Mouse (Mus musculus) large intestine, adult 2 months (tissue): ENCODE measurements at regions not wholly inside any gene's neighbourhood (a gene's known extent, or its start where the extent isn't known, plus 50 kb on each side); places are given as distances from the start of the nearest gene placed in this dataset.
"Not testable (repeated sequence)": the region's sequence is repeated elsewhere in the genome, so short reads cannot be mapped to it uniquely, and the experiment has no call there.

Experiments used
- DNase-seq: peaks from one replicate; pipeline ENCODE4 v3.0.0-alpha.2; 2012; ENCODE audit warnings: low read depth, low spot score
- WGBS: fragments of 180-500 bp; shearing (Covaris S2); methylation state at CpG from one replicate; pipeline ENCODE4 v1.1.7; 2018; 5-methylcytosine and 5-hydroxymethylcytosine counted together

DNA sequence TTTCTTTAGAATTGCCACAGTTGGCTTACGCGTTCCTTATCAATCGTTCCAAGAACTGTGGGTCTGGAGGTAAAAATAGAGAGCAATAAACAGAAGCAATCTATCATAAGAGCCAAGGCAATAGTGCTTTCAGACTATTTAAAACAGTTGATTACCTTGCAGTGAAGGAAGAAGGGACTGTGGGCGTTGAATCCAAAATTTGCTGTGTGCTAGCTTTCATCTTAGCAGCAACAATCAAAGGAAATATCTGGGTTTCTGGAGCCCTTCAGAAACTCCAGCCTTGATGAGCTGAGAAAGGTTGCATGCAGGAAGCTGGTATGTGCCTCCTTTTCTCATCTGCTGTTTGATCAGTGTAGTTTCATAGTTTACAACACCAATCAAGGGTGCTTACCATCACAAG is 136.1 kb upstream of the Thrb start:
- WGBS, result 53% methylated on average over 4 of the region's 4 CpGs

DNA sequence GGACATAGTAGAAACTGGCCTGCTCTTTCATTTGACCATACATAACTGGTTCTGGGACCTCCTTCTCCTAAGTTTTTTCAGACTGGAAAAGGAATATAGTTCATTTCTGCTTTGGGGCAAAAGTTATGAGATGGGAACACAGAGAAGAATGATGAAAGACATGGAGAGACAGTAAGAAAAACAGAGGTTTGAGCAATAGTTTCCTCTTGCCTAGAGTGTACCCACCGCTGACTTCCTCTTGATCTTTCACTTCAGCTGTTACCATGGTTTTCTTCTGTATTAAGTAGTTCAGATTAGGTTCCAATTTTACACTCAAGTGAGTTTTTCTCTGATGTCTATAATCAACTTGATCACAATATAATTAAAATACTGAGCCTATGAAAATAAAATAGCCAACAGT is 120.7 kb upstream of the Thrb start:
- 76% methylated on average over 1 of the region's 1 CpGs for WGBS
- no peak for DNase-seq

More for the DNA sequence above, 136.1 kb upstream of the Thrb start:
- no peak for DNase-seq

DNA sequence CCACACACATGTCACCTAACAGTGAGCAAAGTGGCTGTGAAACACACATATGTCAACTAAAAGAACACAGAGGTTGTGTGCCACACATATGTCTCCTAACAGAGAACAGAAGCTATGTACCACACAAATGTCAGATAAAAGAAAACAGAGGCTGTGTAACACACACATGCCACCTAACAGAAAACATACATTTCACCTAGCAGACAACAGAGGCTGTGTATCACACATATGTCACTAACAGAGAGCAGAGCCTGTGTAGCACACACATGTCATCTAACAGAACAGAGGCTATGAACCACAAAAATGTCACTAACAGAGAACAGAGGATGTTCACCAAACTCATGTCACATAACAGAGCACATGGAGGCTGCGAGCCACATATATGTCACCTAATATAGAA is 103.6 kb upstream of the Thrb start:
- WGBS, result 90% methylated on average over 1 of the region's 1 CpGs
- no peak for DNase-seq

DNA sequence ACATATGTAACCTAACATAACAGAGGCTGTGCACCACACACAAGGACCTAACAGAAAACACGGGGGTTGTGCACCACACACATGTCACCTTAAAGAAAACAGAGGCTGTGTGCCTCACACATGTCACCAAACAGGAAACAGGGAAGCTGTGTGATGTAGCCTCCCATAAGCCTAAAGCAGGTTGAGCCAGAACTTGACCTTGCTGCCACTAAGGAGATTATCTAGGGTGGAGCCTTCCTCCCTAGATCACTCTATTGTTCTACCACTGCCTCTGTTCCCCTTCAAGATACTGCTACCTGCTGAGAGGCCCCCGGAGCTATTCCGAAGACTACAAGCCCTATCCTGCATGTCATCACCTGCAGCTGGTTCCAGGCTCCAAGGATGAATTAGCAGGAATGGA is 100.1 kb upstream of the Thrb start:
- DNase-seq, result not testable (repeated sequence)
- WGBS, result 45% methylated on average over 3 of the region's 3 CpGs

DNA sequence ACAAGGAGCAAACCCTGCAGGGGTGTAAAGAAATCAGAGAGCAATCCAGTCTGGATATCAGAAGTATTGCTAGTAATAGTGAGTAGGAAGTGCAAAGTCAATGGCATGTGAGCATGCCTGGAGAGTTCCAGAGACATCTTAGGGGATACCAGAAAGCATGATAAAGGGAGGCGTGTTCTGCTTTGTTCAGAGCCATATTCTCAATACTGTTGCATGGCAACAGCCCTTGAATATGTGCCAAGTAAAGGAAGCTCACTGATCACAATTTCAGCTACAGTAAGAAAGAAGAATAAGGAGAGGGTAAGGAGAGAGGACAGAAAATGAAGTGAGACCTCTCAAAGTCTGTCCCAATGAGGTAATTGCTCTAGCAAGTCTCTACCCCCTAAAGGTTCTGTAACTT is 92.1 kb upstream of the Thrb start:
- DNase-seq, result no peak
- 51% methylated on average over 1 of the region's 1 CpGs for WGBS

DNA sequence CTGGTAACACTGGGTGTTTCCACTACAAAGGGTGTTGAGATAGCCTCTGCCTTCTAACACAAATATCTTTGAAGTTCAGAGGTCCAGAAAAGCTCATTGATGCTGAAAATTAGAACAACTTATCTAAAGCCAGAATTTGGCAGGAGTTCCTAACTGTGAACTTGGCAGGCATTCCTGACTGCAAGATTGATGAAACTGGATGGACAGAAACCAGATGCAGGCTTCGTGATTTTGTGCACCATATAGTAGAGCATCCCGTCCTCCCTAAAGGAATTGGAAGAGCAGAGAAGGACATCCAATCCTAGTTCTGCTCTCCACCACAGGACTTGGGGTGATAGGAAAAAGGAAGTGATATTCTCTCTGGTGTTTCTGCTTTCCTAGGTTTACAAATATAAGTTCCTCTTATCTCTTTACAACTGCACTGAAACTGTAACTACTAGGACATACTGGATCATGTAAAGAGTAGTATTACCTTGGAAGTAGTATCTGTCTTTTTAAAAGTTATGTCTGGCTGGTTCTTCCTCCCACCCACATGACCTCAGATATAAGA is 90.9 kb upstream of the Thrb start:
- no peak for DNase-seq
- 79% methylated on average over 2 of the region's 2 CpGs for WGBS

DNA sequence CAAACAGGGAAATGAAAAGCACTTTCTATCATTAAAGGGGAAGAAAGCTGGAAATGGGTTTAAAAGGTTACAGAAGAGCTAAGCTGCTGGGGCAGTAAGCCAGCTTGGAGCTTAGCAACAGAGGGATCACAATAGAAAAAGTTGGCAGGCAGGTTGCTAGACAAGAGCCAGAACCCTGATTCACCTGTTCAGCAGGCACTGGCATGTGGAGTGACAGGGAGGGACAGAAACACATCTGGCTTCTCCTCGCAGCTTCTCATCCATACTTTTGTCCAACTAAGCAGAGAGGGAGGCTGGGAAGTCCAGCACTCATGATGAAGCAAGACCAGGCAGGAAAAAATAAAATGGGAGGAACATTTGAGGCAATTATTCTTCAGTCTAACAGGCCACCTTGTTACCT is 81.3 kb upstream of the Thrb start:
- DNase-seq, result no peak
- WGBS, result 41% methylated on average over 1 of the region's 1 CpGs

DNA sequence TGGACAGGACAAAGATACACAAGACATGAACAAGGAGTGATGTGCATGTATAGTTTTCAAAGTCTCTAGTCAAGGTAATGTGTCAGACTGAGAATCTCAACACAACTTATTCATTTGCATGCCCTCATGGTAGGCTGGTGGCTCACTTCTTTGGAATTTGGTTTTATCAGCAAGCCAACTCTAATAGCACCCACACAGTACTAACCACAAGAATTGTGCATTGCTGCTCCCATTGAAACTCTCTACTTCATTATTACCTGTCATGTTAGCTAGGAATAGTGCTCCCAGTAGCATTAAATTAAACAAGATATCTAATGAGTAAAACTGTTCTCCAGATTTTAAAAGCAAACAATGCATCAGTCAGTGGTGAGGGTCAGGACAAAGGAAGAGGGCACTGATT is 70.5 kb upstream of the Thrb start:
- DNase-seq, result no peak

DNA sequence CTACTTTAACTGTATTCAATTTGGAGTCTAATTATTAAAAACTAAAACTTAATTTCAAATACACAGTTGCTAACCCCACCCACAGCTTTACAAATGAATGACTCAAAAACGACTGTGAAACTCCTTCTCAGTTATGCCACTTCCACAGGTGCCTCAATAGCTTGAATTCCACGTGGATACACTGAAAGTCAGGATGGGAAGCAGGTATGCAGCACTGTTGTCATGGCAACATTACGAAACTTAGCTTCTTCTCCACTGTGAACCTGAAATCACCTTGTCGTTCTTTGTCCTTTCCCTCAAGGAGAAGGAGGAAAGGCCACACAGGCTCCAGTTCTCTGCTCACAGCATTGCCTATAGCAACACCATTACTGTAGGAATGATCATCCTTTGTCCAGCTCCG is 60.5 kb upstream of the Thrb start:
- DNase-seq, result no peak
- 62% methylated on average over 5 of the region's 5 CpGs for WGBS

DNA sequence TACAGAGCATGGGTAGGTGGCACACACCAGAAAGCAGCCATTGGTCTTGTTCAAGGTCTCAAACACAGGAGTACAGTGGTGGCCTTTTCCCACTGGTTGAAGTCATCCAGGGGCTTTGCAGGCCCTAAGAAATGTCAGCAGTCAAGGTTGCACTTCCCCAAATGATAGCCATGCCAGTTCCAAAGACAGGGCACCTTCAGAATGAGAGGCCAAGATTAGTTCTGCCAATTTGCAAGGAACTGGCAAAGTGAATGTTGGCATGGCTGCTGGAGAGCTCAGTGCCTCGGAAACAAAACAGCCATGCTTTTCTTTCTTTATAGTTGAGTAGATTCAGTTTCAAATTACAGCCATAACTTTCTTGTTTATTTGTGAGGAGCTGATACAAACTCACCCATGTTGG is 57.7 kb upstream of the Thrb start:
- 88% methylated on average over 1 of the region's 1 CpGs for WGBS
- DNase-seq, result no peak

DNA sequence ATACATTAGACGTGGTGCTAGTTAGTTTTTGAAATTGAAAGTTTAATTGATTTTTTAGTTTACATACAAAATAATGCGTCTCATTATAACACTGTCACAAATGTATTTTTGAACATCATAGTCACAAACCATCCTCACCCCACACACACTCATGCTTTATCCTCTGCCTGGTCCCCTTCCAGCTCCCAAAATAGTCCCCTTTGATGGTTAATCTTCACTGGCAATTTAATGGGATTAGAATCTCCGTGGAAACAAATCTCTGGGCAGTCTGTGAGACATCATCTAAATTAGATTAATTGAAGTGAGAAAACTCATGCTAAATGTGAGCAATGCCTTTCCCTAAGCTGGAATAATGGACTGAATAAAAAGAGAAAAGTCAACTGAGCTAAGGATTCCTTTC is 54.0 kb upstream of the Thrb start:
- no peak for DNase-seq
- WGBS, result 54% methylated on average over 3 of the region's 3 CpGs

DNA sequence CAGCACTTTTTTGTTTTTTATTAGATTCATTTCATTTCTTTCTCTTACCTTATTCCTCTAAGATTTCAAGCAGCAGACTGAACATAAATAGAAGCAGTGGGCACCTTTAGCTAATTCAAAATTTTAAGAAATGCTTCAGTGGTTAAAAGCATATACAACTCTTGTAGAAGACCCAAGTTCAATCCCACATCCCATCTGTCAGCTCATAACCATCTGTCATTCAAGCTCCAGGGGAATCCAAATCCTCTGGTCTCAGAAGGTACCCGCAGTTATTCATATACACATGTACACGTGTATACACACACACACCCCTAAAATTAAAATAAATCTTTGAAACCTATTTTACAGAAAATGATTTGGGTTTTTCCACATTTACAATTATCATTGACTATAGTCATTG is 52.9 kb upstream of the Thrb start:
- WGBS, result 78% methylated on average over 2 of the region's 2 CpGs
- DNase-seq, result no peak
